19 mouse cellular contexts compared by ENCODE assay signal in the genomic region with DNA sequence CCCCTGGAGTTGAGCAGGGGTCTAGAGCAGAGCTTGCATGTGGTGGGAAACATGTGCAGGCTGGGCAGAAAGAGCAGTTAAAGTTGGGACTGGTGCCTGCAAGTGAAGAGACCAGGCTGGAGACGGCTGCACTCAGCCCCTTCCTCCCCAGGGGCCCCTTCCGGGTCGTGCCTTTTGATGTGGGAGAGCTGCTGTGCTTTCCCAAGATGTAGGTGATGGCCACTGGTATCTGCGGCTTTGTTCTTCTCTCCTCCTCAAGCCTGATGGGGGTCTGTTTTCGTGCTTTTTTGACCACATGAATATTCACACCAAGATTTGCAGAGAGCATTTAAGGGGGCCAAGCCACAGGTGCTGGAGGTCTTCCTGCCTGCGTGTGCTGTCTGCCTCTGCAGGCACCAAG. TPM values are rescaled to one million over a fixed set of nuclear protein-coding genes. Genes with fewer than 3 reads are reported as not detected.
DNase-seq lines count a peak whose midpoint lies in the region; ATAC-seq lines count a peak whose summit lies in the region.
"Had no signal": no experiment of that assay in that cellular context is flagged by ENCODE, and none has a peak within 500 bp of the region (broad histone marks: within the 10 kb centered on the region; RNA-seq: fewer than 3 reads in every experiment).

No protein-coding gene starts in this region.

- peak; percentile 69 for ATAC-seq in activated CD4-positive, CD25-positive, alpha-beta regulatory T cell, adult 4 months
- ATAC-seq: forebrain, embryonic 13.5 days; hindbrain, postnatal 0 days; midbrain, embryonic 15.5 days had no signal

- peak; percentile 1 to 36 for DNase-seq in kidney, postnatal 25 days
- no peak for DNase-seq in kidney, adult 9 months
- peak; percentile 36 for DNase-seq in naive thymus-derived CD4-positive, alpha-beta T cell, adult 2 months (ENCODE audit: low read depth)
- DNase-seq in thymus, postnatal 36 days: peak; percentile 46 to 50
- no peak for DNase-seq in cerebellum, adult 11-12 months
- DNase-seq in right cerebral cortex, adult 18-20 months: no peak
- DNase-seq: adrenal gland, postnatal 10 days; cerebellum, adult 8-10 months; gastrocnemius, adult 2 months; heart, postnatal 10 days; lung, adult 18-20 months; lung, postnatal 36 days; right cerebral cortex, postnatal 4 days had no signal

RNA-seq across cellular contexts. Expression of a gene that starts 18.5 kb away (rescaled TPM):
- polyA plus RNA-seq in activated CD4-positive, CD25-positive, alpha-beta regulatory T cell, adult 4 months (2017; shearing (Covaris generic)): 10 to 100 TPM; 26.1 to 55.0 TPM

RNA-seq across cellular contexts. Expression of a gene that starts 18.6 kb away (rescaled TPM):
- under 1 TPM in 1 of 2 experiments, not detected in 1; 0.89 TPM for polyA plus RNA-seq in activated CD4-positive, CD25-positive, alpha-beta regulatory T cell, adult 4 months (2017; shearing (Covaris generic))
- polyA plus RNA-seq: embryonic facial prominence, embryonic 15.5 days; forebrain, embryonic 13.5 days; stomach, embryonic 14.5 days had no signal

RNA-seq across cellular contexts. Expression of a gene that starts 56.8 kb away (rescaled TPM):
- under 1 TPM; 0.12 to 0.13 TPM for polyA plus RNA-seq in activated CD4-positive, CD25-positive, alpha-beta regulatory T cell, adult 4 months (2017; shearing (Covaris generic))

RNA-seq across cellular contexts. Expression of a gene that starts 57.5 kb away (rescaled TPM):
- 10 to 100 TPM; 23.7 to 26.9 TPM for polyA plus RNA-seq in activated CD4-positive, CD25-positive, alpha-beta regulatory T cell, adult 4 months (2017; shearing (Covaris generic))

Comparison
In these comparisons a context has a peak if more than half of its experiments do, and no peak if none do; other contexts are left out.
1. DNase-seq: peak in kidney, postnatal 25 days (2 of 2), naive thymus-derived CD4-positive, alpha-beta T cell, adult 2 months (single experiment) and thymus, postnatal 36 days (2 of 2); none in kidney, adult 9 months (single experiment), cerebellum, adult 11-12 months (single experiment) and right cerebral cortex, adult 18-20 months (single experiment).